Mouse (Mus musculus): ENCODE results near the gene Dcakd.

The Dcakd gene

DNA sequence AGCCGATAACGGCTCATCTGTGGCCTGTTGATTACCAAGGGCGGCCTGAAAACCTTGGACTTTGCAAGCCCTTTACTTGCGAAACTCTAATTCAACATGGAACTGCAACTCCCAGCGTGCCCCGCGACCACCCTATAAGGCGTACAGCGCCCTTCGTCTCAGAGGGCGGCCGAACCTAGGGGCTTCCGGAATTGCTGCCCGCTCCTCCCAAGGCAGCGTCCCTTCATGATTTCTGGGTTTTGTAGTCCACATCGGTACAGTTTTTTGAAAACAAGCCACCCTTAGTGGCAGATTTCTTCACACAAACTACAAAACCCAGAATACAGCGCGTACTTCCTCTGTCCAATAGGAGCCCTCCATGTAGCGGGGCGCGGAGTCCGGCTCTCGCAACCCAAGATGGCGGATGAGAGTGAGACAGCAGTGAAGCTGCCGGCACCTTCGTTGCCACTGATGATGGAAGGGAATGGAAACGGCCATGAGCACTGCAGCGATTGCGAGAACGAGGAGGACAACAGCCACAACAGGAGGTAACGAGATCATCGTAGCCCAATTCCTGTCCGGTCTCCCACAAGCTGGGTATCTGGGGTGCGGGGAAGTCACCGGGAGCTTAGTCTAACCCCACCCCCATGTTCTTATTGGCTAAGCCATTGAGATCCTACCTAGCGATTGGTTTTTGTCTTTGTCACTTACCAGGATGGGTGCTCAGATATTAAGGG lies at the start of gene Dcakd, which contains the start of gene Nmt1:
Dcakd (minus strand) TSS at position 158 of the 716 bp plus-strand sequence.
Nmt1 (plus strand) TSS at position 15 of the 716 bp plus-strand sequence.
- DNase-seq (ENCODE audit: low read depth, low spot score): peak; percentile 99

GRCm38 (mm10) chr11:103076581-103076980 lies 48.4 kb upstream of the Dcakd start:
- no peak for DNase-seq (ENCODE audit: low read depth, low spot score)

DNA sequence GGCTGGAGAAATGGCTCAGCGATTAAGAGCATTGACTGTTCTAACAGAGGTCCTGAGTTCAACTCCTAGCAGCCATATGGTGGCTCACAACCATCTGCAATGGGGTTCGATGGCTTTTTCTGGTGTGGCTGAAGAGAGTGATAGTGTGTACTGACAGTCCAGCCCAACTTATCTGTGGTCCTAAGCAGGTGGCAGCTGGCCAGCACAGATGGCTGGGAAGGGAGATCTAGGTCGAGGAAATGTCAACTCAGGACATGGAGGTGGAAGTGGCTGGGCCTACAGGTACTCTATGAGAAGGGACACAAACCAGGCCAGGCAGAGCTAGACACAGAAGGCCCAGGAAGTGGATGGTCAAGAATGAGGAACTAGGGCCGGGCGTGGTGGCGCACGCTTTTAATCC lies 47.9 kb upstream of the Dcakd start:
- no peak for DNase-seq (ENCODE audit: low read depth, low spot score)

DNA sequence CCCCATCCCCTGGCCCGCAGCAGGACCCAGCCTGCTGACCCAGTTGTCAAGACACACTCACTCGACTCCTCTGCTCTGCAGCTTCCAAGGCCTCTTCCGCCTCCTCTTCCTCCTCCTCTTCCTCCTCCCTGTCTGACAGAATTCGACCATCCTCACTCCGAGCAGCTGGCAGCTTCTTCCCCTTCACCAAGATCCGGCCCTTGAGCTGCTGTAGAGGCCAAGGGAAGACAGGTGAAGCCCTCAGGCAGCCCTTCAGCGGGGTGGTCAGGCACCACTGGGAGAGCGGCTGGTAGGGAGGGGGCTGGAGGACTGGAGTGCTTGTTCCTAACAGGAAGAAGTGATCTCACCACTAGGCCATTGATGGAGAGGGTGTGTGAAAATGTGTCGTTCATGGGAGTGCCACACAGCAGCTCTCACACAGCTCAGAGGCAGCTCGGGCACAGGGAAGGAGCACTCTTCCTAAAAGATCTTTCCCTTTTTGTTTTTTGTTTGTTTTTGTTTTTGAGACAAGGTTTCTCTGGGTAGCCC lies 46.7 kb upstream of the Dcakd start:
- DNase-seq (ENCODE audit: low read depth, low spot score): no peak

DNA sequence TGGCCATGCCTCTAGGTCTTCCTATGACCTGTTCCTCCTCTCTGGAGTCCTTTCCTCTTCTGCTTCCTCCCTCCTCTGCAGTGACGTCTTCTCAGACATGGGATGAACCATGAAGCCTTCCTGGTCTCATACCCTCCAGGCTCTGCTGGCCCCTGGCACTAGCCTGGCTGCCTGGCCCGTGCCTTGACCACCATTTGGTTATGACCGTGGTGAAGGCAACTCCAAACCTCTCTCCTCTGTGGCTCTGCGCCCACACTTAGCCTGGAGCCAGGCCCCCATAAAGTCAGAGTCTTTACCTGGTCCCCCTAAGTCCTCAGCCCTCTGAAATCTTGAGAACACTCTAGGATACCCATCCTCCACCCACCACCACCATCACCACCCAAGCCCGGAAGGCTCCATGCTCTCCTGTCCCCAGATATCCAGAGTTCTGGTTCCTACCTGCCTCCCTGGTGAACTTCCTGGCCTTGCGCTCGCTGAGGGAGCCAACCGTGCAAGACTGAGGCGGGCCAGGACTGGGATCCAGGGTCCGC lies 46.1 kb upstream of the Dcakd start:
- no peak for DNase-seq (ENCODE audit: low read depth, low spot score)

GRCm38 (mm10) chr11:103073671-103074070 lies 45.5 kb upstream of the Dcakd start:
- no peak for DNase-seq (ENCODE audit: low read depth, low spot score)

DNA sequence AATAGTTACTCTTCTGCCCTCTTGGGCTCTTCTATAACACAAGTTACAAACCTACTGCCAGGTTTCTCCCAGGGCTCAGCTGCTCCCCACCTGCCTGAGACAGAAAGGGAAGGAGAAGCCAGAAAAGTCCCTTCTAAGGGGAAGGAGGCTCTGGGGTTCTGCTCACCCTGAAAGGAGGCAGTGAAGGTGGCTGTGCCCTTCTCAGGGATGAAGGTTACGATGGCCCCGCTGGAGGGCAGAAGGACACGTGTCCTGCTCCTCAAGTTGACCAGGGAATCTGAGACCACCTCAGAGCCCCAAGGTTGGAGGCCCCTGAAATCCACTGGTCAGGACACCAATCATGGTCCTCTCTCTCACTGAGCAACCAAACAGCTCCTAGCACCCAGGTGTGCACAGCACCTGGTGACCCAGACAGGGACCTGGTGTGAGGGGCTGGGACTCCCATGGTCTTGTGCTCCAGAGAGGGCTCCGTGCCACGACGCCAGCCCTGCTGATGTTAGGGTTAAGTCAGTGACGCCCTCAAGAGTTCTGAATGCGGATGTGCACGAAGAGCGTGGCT lies 42.3 kb upstream of the Dcakd start:
- no peak for DNase-seq (ENCODE audit: low read depth, low spot score)

DNA sequence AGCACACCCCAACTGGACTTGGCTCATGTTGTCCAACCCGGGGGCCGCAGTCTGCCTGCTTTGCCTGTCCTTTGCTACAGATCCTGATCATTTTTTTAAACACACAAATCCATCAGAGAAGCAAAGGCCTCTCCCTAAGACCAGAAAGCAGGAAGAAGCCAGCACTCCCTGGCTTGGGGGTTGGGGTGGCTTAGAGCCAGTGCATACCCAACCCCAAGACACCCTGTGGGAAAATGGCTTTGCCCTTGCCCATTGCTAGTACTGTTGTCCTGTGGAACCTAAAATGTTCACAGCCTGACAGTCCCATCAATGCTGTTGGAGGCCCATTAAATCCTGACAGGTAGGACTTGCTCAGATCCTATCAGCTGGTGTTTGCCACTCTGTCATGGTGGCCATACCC lies 41.6 kb upstream of the Dcakd start:
- DNase-seq (ENCODE audit: low read depth, low spot score): no peak

- DNase-seq (ENCODE audit: low read depth, low spot score): no peak
Observed at GRCm38 (mm10) chr11:103068884-103069283, 40.8 kb upstream of the Dcakd start.

GRCm38 (mm10) chr11:103068272-103068671 lies 40.1 kb upstream of the Dcakd start:
- no peak for DNase-seq (ENCODE audit: low read depth, low spot score)

DNA sequence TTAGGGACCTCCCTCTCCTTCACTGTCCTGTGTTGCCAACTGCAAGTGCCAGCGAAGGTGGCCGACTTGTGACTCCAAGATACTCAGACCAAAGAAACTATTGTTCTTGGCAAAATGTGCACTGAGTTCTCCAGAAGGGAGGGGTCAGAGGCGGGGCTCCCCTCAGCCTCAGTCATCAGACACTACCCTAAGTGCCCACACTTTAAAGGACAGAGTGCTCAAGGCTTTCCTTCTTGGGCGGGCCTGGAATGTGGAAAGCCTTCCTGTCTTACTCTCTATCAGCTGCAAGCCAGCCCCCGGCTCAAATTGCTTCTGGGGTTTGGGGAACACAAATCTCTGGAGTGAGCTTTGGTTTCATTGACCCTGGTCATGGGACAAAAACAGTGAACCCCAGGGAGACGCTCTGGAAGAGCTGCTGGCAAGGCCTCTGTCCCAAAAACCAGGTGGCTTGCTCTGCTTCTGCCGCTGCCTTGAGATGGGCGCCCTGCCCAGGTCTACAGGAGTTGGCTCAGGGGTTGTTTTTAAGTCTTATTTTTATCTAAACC lies 39.4 kb upstream of the Dcakd start:
- no peak for DNase-seq (ENCODE audit: low read depth, low spot score)

DNA sequence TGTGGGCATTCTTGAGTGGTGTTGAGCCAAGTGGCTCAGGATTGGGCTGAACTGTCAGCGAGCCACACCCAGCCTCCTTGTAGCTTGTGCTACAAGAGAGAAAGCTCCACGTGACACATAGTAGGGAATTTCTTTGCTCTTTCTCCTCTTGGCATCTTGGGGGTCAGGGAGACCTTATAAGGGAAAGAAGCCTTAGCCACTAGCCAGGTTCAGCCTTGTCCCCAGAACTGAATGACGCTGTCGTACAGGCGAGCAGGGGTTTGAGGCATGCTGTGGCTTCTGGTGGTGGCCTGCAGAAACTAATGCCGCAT lies 38.9 kb upstream of the Dcakd start:
- no peak for DNase-seq (ENCODE audit: low read depth, low spot score)

GRCm38 (mm10) chr11:103066191-103067050 lies 38.3 kb upstream of the Dcakd start:
- DNase-seq (ENCODE audit: low read depth, low spot score): no peak

DNA sequence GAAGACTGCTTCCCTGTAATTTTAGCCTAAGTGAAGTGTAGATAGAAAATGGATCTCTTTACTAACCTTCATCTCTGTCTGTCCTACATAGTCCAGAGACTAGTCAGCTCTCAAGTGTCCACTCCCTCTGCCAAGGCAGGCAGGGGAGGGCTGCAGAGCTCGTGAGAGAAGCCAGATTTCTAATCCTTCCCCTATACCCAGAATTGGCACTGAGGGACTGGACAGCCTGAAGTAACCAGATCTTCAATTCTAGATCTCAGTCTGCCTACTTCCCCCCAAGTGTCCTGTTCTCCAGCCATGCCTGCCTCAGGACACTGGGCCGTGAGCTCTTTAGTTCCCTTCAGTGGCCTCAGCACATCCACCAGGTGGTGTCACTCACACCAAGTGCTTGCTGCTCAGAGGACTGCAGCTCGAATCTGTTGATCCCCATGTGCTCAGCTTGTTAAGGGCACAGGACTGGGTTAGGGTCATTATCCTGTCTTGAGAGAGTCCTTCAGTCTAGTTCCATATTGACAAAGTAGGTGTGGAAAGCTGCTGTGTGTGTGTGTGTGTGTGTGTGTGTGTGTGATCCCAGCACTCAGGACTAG lies 30.5 kb upstream of the Dcakd start:
- DNase-seq (ENCODE audit: low read depth, low spot score): no peak

- DNase-seq (ENCODE audit: low read depth, low spot score): no peak
Observed at GRCm38 (mm10) chr11:103056636-103057035, 28.5 kb upstream of the Dcakd start.

DNA sequence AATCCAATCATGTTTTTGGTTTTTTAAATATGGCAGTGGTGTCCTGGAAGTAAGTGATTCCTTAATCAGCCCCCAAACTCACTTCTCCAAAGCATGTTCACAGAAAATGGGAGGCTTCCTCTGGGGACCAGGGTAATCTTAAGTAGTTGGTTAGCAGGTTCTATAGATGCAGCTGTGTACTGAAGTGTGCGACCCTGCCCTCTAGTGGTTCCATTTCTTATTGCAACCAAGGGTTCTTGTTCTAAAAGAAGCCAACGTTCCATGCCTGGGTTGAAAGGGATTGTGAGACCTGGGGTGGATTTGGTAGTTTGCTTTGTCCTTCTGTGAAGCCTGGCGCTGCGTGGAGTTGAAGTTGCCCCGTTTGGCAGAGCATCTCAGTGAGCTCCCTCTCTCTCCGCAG lies 26.7 kb upstream of the Dcakd start:
- peak; percentile 40 for DNase-seq (ENCODE audit: low read depth, low spot score)

DNA sequence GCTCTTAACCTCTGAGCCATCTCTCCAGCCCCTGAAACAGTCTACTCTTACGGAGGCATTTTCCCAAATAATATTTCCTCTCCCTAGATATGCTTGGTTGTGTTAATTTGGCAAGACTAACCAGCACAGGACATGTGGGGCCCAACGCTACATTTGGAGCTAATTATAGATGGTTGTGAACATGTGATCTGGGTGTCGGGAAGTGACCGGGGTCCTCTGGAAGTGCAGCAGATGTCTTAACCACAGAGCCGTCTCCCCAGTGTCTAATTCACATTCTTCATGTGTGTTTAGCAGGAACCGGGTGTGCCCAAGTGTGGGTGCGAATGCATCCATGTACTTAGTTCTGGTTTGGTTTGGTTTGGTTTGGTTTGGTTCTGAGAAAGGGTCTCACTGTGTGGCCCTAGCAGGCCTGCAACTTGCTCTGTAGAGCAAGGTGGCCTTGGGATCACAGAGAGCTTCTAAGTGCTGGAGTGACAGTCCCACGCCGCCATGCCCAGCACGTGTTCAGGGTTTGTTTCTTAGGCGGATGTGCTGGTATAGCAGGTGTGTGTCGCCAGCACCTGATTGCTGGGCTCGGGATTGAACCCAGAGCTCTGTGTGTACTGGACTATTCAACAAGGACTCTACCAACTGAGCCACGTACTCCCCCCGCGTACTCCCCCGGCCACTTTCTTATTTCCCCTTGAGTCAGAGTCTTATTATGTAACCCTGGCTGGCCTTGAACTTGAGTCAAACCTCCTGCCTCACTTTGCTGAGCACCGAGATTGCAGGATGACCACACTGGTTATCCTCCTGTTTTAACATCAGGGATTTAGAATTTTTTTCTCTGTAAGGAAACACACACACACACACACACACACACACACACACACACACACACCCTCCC lies 25.3 kb upstream of the Dcakd start:
- no peak for DNase-seq (ENCODE audit: low read depth, low spot score)

- no peak for DNase-seq (ENCODE audit: low read depth, low spot score)
Observed at GRCm38 (mm10) chr11:103052078-103052477, 23.9 kb upstream of the Dcakd start.

DNA sequence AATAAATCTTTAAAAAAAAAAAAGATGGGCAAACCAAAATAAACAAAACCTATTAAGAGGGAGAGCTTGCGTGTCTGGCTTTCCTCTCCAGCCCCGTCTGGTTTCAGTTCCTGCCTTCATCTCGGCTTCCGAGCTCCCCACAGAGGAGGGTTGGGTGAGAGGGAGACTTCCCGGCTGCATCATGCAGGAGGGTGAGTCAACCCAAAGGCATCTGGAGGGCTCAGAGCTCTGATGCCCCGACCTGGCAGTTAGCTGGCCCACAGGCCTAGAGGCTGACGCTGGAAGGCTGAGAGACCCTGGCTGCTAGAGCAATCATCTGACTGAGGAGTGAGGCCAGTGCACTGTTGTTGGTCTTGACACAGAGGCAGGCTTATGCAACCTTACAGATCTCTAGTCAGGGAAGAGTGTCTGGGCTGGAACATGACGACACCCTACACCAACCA lies 23.1 kb upstream of the Dcakd start:
- no peak for DNase-seq (ENCODE audit: low read depth, low spot score)

DNA sequence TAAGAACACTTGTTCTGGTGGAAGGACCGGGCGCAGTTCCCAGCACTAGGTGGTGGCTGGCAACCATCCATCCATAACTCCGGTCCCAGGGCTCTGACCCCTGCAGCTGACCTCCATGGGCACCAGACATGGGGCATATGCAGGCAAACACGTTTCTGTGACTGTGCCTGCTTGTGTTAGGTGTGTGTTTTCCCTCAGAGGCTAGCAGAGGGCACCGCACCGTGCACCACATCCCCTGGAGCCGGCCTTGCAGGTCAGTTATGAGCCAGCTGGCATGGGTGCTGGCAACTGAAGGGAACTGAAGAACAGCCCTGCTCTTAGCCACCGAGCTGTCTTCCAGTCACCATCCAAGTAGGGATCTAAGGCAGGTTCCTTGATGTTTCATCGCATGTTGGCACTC lies 22.0 kb upstream of the Dcakd start:
- no peak for DNase-seq (ENCODE audit: low read depth, low spot score)
